Mouse (Mus musculus): ENCODE results near the gene Mrpl20.

GRCm38 (mm10) chr4:155831831-155832230, 29.2 kb downstream of the Mrpl20 start:
- TF ChIP-seq CTCF (IDR thresholded peaks at IDR 0.05; ENCODE audit: low read depth, low read length) (no peak), GATA2 (IDR thresholded peaks at IDR 0.05; ENCODE audit: borderline replicate concordance, low read depth, low read length) (no peak), TAL1 (conservative IDR thresholded peaks at IDR 0.05; ENCODE audit: low read depth, low read length) (no peak), GATA1 (IDR thresholded peaks at IDR 0.05; ENCODE audit: borderline replicate concordance, low read length) (no peak)
